Mouse (Mus musculus) cerebellum, adult 2 months (tissue): ENCODE measurements around the gene Nms.

Experiments
- CTCF ChIP-seq: fragments of 200-500 bp; IDR thresholded peaks from 2 replicates; pipeline ENCODE4 v1.5.1; 2011; ENCODE audit warnings: low read depth, mild to moderate bottlenecking, control low read depth, low read length, moderate library complexity, borderline replicate concordance; ENCODE audit not compliant: insufficient read depth
- POLR2A ChIP-seq: fragments of 200-500 bp; IDR thresholded peaks from 2 replicates; pipeline ENCODE4 v1.6.1; 2011; ENCODE audit warnings: low read length, control low read depth, borderline replicate concordance; ENCODE audit not compliant: insufficient read depth

- TF ChIP-seq CTCF (no peak), POLR2A (no peak)
Observed at GRCm38 (mm10) chr1:38985308-38985707, 46.4 kb downstream of the Nms start, which contains the start of gene Pdcl3.
